9 mouse cellular contexts compared by ENCODE assay signal in genomic region chr8:109614243-109615210, GRCm38 (mm10). TPM values are rescaled to one million over a fixed set of nuclear protein-coding genes. Genes with fewer than 3 reads are reported as not detected.
DNase-seq lines count a peak whose midpoint lies in the region; ATAC-seq and TF ChIP-seq lines count a peak whose summit lies in the region.
"Had no signal": no experiment of that assay in that cellular context is flagged by ENCODE, and none has a peak within 500 bp of the region (broad histone marks: within the 10 kb centered on the region; RNA-seq: fewer than 3 reads in every experiment).

Pkd1l3 (plus strand) TSS chr8:109614517.

- 0 out of 2 replicates have a peak, but pooled peaks cover 1% of the 10 kb centered on the region for H3K9me3 ChIP-seq in hindbrain, embryonic 13.5 days
- H3K9me3 ChIP-seq in hindbrain, embryonic 10.5 days = peaks cover under 1% of the 10 kb centered on the region; the same call in 1 of the 2 replicates
- H3K9me3 ChIP-seq in CH12.LX (replicated peaks; ENCODE audit: low read length) = peaks cover 11% of the 10 kb centered on the region
- H3K9me3 ChIP-seq in liver, embryonic 15.5 days (replicated peaks) = no peaks in the 10 kb centered on the region

- TF ChIP-seq POLR2A in CH12.LX (IDR thresholded peaks at IDR 0.05; ENCODE audit: low read depth, low read length) = peak; percentile 71

- H3K36me3 ChIP-seq in hindbrain, embryonic 13.5 days = no peaks in the 10 kb centered on the region
- no peaks in the 10 kb centered on the region for H3K36me3 ChIP-seq in hindbrain, embryonic 10.5 days
- H3K36me3 ChIP-seq in CH12.LX (replicated peaks in 1 of 2; ENCODE audit: control insufficient read depth in 1 of 2, insufficient read depth in 1 of 2, low read length in 1 of 2) = peaks cover 13 to 37% of the 10 kb centered on the region in 2 experiments
- no peaks in the 10 kb centered on the region for H3K36me3 ChIP-seq in liver, embryonic 15.5 days (replicated peaks)

- dilution Hi-C loops in CH12.LX (cut with MboI; ENCODE audit: extremely low pct_ligation_motif_present, extremely low pct_unique_long_range_greater_than_20kb, low sequenced_read_pairs) = no loop called here

- no peak within 1 kb of the TSS for H3K4me2 ChIP-seq in hindbrain, embryonic 13.5 days
- H3K4me2 ChIP-seq in CH12.LX (ENCODE audit: insufficient read depth, low read depth, poor library complexity, severe bottlenecking) = peak within 1 kb of the TSS; percentile 39
- H3K4me2 ChIP-seq in liver, embryonic 15.5 days = peak within 1 kb of the TSS; percentile 70
- H3K4me2 ChIP-seq: midbrain, embryonic 11.5 days had no signal

- H3K27me3 ChIP-seq in hindbrain, embryonic 13.5 days = no peaks in the 10 kb centered on the region
- H3K27me3 ChIP-seq in hindbrain, embryonic 10.5 days (ENCODE audit: insufficient read depth, poor library complexity, severe bottlenecking) = no peaks in the 10 kb centered on the region
- no peaks in the 10 kb centered on the region for H3K27me3 ChIP-seq in CH12.LX (replicated peaks)
- no peaks in the 10 kb centered on the region for H3K27me3 ChIP-seq in liver, embryonic 15.5 days

- H3K79me2 ChIP-seq in CH12.LX (replicated peaks; ENCODE audit: control insufficient read depth, extremely low read depth, insufficient read depth, poor library complexity, severe bottlenecking) = no peaks in the 10 kb centered on the region

- TF ChIP-seq RAD21 in CH12.LX (IDR thresholded peaks at IDR 0.05; ENCODE audit: low read depth, low read length) = peak; percentile 13

- in situ Hi-C loops in CH12.LX (cut with MboI; ENCODE audit: low pct_ligation_motif_present, low pct_unique_long_range_greater_than_20kb, low sequenced_read_pairs) = loop anchor here (10.0 kb wide), 1 partner anchor 70 kb away; no protein-coding TSS in a partner anchor

- peak within 1 kb of the TSS; percentile 24; the same call in 1 of the 2 replicates for H3K9ac ChIP-seq in hindbrain, embryonic 13.5 days
- H3K9ac ChIP-seq in CH12.LX (ENCODE audit: insufficient read depth, low read depth) = peak within 1 kb of the TSS; percentile 83
- no peak within 1 kb of the TSS for H3K9ac ChIP-seq in liver, embryonic 15.5 days

- TF ChIP-seq EP300 in CH12.LX (IDR thresholded peaks at IDR 0.05; ENCODE audit: low read length) = no peak

- peak; percentile 15 to 45; a peak in 2 of 4 replicates for TF ChIP-seq CTCF in CH12.LX (conservative IDR thresholded peaks at IDR 0.05 in 1 of 2, IDR thresholded peaks at IDR 0.05 in 1 of 2; ENCODE audit: low read depth in 2 of 2, low read length in 2 of 2)

- no peak for ATAC-seq in hindbrain, embryonic 13.5 days (ENCODE audit: low FRiP score)
- peak; percentile 34; the same call in 1 of the 2 replicates for ATAC-seq in liver, embryonic 15.5 days (ENCODE audit: insufficient read depth)

- WGBS in hindbrain, embryonic 13.5 days = 60% methylated on average over 27 of the region's 27 CpGs
- WGBS in hindbrain, embryonic 10.5 days = 62% methylated on average over 27 of the region's 27 CpGs
- WGBS in liver, embryonic 15.5 days (ENCODE audit: insufficient replicate concordance) = 16% methylated on average over 27 of the region's 27 CpGs

- H3K4me3 ChIP-seq in hindbrain, embryonic 13.5 days = no peak within 1 kb of the TSS
- H3K4me3 ChIP-seq in hindbrain, embryonic 10.5 days = no peak within 1 kb of the TSS
- peak within 1 kb of the TSS; percentile 65 to 72 (median 69) for H3K4me3 ChIP-seq in CH12.LX (replicated peaks in 1 of 3; ENCODE audit: low read depth in 2 of 3, low read length in 2 of 3, poor library complexity in 1 of 3)
- H3K4me3 ChIP-seq in liver, embryonic 15.5 days (replicated peaks) = peak within 1 kb of the TSS; percentile 52

- no peak for DNase-seq in hindbrain, embryonic 10.5 days (ENCODE audit: low spot score)
- peak; percentile 58 for DNase-seq in CH12.LX (ENCODE audit: extremely low read depth)
- peak; percentile 51 for DNase-seq in c-Kit-positive CD71-positive TER-119-negative erythroid progenitor cells, embryonic 14.5 days (ENCODE audit: low read depth)
- no peak for DNase-seq in cerebellum, postnatal 25 days
- DNase-seq in kidney, postnatal 4 days = no peak
- DNase-seq in yolk sac, embryonic 10.5 days (ENCODE audit: low spot score) = no peak

- H3K4me1 ChIP-seq in hindbrain, embryonic 13.5 days (replicated peaks) = no peaks in the 10 kb centered on the region
- peaks cover 2% of the 10 kb centered on the region; the same call in 1 of the 2 replicates for H3K4me1 ChIP-seq in hindbrain, embryonic 10.5 days (replicated peaks)
- peaks cover 2 to 23% of the 10 kb centered on the region in 2 experiments; a peak in 2 of 4 replicates for H3K4me1 ChIP-seq in CH12.LX (ENCODE audit: control insufficient read depth in 1 of 2, insufficient read depth in 2 of 2)
- H3K4me1 ChIP-seq in liver, embryonic 15.5 days (replicated peaks) = peaks cover 20% of the 10 kb centered on the region

- no peak within 1 kb of the TSS for H3K27ac ChIP-seq in hindbrain, embryonic 13.5 days
- H3K27ac ChIP-seq in hindbrain, embryonic 10.5 days = no peak within 1 kb of the TSS
- no peak within 1 kb of the TSS for H3K27ac ChIP-seq in CH12.LX (ENCODE audit: insufficient read depth, low read depth)
- no peak within 1 kb of the TSS; the same call in 1 of the 2 replicates for H3K27ac ChIP-seq in liver, embryonic 15.5 days (replicated peaks)

TF ChIP-seq in CH12.LX, 34 proteins besides CTCF, POLR2A, EP300 and RAD21:
- TF ChIP-seq JUND (conservative IDR thresholded peaks at IDR 0.05; ENCODE audit: low read depth, low read length) (no peak), ELF1 (IDR thresholded peaks at IDR 0.05; ENCODE audit: low read depth, low read length) (peak; percentile 78), ZNF384 (IDR thresholded peaks at IDR 0.05; ENCODE audit: low read depth, low read length) (peak; percentile 62; the same call in 1 of the 2 replicates), UBTF (IDR thresholded peaks at IDR 0.05; ENCODE audit: low read depth, low read length) (no peak), USF2 (conservative IDR thresholded peaks at IDR 0.05; ENCODE audit: low read depth, low read length) (no peak), KAT2A (IDR thresholded peaks at IDR 0.05; ENCODE audit: insufficient replicate concordance, low read length) (no peak), USF1 (IDR thresholded peaks at IDR 0.05; ENCODE audit: low read depth, low read length) (no peak), BHLHE40 (IDR thresholded peaks at IDR 0.05; ENCODE audit: low read depth, low read length) (no peak), ZMIZ1 (IDR thresholded peaks at IDR 0.05; ENCODE audit: low read depth, low read length) (no peak), CHD1 (IDR thresholded peaks at IDR 0.05; ENCODE audit: low read depth, low read length) (no peak), E2F4 (IDR thresholded peaks at IDR 0.05; ENCODE audit: insufficient replicate concordance, low read depth, low read length) (no peak), PAX5 (IDR thresholded peaks at IDR 0.05; ENCODE audit: low read length) (no peak), NELFE (IDR thresholded peaks at IDR 0.05; ENCODE audit: low read depth, low read length) (no peak; the same call in 1 of the 2 replicates), GABPA (IDR thresholded peaks at IDR 0.05; ENCODE audit: insufficient replicate concordance, low read depth, low read length) (no peak), POLR2AphosphoS2 (IDR thresholded peaks at IDR 0.05; ENCODE audit: low read depth, low read length) (no peak), SMC3 (IDR thresholded peaks at IDR 0.05; ENCODE audit: low read depth, low read length) (no peak; the same call in 1 of the 2 replicates), MXI1 (IDR thresholded peaks at IDR 0.05; ENCODE audit: low read depth, low read length) (peak; percentile 98), RCOR1 (conservative IDR thresholded peaks at IDR 0.05; ENCODE audit: low read depth, low read length) (0 out of 2 replicates have a peak, but pooled peaks have one; percentile 26), NRF1 (IDR thresholded peaks at IDR 0.05; ENCODE audit: low read depth, low read length) (no peak), TBP (conservative IDR thresholded peaks at IDR 0.05; ENCODE audit: low read depth, low read length) (0 out of 2 replicates have a peak, but pooled peaks have one; percentile 26), MEF2A (IDR thresholded peaks at IDR 0.05; ENCODE audit: borderline replicate concordance, low read depth, low read length) (no peak), CHD2 (IDR thresholded peaks at IDR 0.05; ENCODE audit: low read length) (no peak), MAFK (IDR thresholded peaks at IDR 0.05; ENCODE audit: insufficient replicate concordance, low read length) (no peak), ETS1 (conservative IDR thresholded peaks at IDR 0.05; ENCODE audit: low read depth, low read length) (peak; percentile 41; the same call in 1 of the 2 replicates), SIN3A (IDR thresholded peaks at IDR 0.05; ENCODE audit: low read length) (peak; percentile 96), TCF12 (IDR thresholded peaks at IDR 0.05; ENCODE audit: low read depth, low read length) (no peak; the same call in 1 of the 2 replicates), MAZ (IDR thresholded peaks at IDR 0.05; ENCODE audit: low read depth, low read length) (no peak), MYC (IDR thresholded peaks at IDR 0.05; ENCODE audit: low read depth, low read length) (peak; percentile 94), ZKSCAN1 (IDR thresholded peaks at IDR 0.05; ENCODE audit: borderline replicate concordance, low read depth, low read length) (no peak), MAX (IDR thresholded peaks at IDR 0.05; ENCODE audit: low read length) (peak; percentile 94), IRF4 (IDR thresholded peaks at IDR 0.05; ENCODE audit: low read depth, low read length) (no peak), JUN (IDR thresholded peaks at IDR 0.05; ENCODE audit: insufficient read depth, low read depth, low read length) (no peak), HCFC1 (IDR thresholded peaks at IDR 0.05; ENCODE audit: low read depth, low read length) (no peak), ZC3H11A (IDR thresholded peaks at IDR 0.05; ENCODE audit: low read depth, low read length) (no peak)

RNA-seq across cellular contexts. Expression of gene Pkd1l3, which starts in this region (rescaled TPM):
- 0.12 TPM in 2 replicates for polyA plus RNA-seq in hindbrain, embryonic 13.5 days (2015; fragmentation: Nextera tagmentation; extraction: Ambion mirVana)
- polyA plus RNA-seq in hindbrain, embryonic 10.5 days (2016; fragmentation: Nextera tagmentation; extraction: Ambion mirVana) = 0.21 and 0.24 TPM in 2 replicates
- total RNA-seq in CH12.LX (2012; rRNA removed) (5.8 and 6.0 TPM in 2 replicates), CH12.LX (2014; rRNA removed) (3.1 and 3.5 TPM in 2 replicates)
- polyA plus RNA-seq in CH12.LX (2012; ENCODE audit: insufficient read length, low read depth) = 9.6 and 10.0 TPM in 2 replicates
- 0.21 and 0.46 TPM in 2 replicates for polyA plus RNA-seq in liver, embryonic 15.5 days (2015; fragmentation: Nextera tagmentation; extraction: Ambion mirVana)

Comparison
In these comparisons a context has a peak if more than half of its experiments do, and no peak if none do; other contexts are left out.
1. Peak in ATAC-seq, H3K4me3 ChIP-seq and H3K4me2 ChIP-seq in liver, embryonic 15.5 days; RNA of the gene not detected or under 1 TPM.
2. H3K4me3 ChIP-seq: peak in CH12.LX (3 of 3); none in hindbrain, embryonic 13.5 days (single experiment) and hindbrain, embryonic 10.5 days (single experiment).
3. DNase-seq: peak in CH12.LX (single experiment) and c-Kit-positive CD71-positive TER-119-negative erythroid progenitor cells, embryonic 14.5 days (single experiment); none in hindbrain, embryonic 10.5 days (single experiment), cerebellum, postnatal 25 days (0 of 2), kidney, postnatal 4 days (0 of 2) and yolk sac, embryonic 10.5 days (single experiment).